Mouse (Mus musculus) brain, embryonic 14.5 days (tissue): ENCODE data around the gene Hpcal4. TPM values are rescaled to one million over a fixed set of nuclear protein-coding genes. Genes with fewer than 3 reads are reported as not detected.
"Not testable (repeated sequence)": the region's sequence is repeated elsewhere in the genome, so short reads cannot be mapped to it uniquely, and the experiment has no call there.

Experiments used
- DNase-seq: peaks from one replicate; pipeline ENCODE4 v3.0.0-alpha.2; 2011; ENCODE audit warnings: low read depth
- CTCF ChIP-seq: fragments of 200-500 bp; IDR thresholded peaks from 2 replicates; pipeline ENCODE4 v1.5.1; 2012; ENCODE audit warnings: inconsistent platforms, mild to moderate bottlenecking, moderate library complexity, borderline replicate concordance; ENCODE audit not compliant: insufficient read depth, insufficient read length; ENCODE audit errors: extremely low read depth
- POLR2A ChIP-seq: fragments of 200-500 bp; IDR thresholded peaks from 2 replicates; pipeline ENCODE4 v1.6.1; 2012; ENCODE audit warnings: mild to moderate bottlenecking, inconsistent platforms, borderline replicate concordance; ENCODE audit not compliant: poor library complexity, insufficient read depth, insufficient read length, severe bottlenecking; ENCODE audit errors: extremely low read depth
- polyA plus RNA-seq: library from polyadenylated mRNA; depleted of rRNA; stranded (reverse); fragments of >200 nt; gene quantifications from 2 replicates; pipeline ENCODE4 v1.2.3, GENCODE M21; 2012; rRNA removed

Gene Hpcal4
- 12.2 and 16.5 TPM in 2 replicates for polyA plus RNA-seq

DNA sequence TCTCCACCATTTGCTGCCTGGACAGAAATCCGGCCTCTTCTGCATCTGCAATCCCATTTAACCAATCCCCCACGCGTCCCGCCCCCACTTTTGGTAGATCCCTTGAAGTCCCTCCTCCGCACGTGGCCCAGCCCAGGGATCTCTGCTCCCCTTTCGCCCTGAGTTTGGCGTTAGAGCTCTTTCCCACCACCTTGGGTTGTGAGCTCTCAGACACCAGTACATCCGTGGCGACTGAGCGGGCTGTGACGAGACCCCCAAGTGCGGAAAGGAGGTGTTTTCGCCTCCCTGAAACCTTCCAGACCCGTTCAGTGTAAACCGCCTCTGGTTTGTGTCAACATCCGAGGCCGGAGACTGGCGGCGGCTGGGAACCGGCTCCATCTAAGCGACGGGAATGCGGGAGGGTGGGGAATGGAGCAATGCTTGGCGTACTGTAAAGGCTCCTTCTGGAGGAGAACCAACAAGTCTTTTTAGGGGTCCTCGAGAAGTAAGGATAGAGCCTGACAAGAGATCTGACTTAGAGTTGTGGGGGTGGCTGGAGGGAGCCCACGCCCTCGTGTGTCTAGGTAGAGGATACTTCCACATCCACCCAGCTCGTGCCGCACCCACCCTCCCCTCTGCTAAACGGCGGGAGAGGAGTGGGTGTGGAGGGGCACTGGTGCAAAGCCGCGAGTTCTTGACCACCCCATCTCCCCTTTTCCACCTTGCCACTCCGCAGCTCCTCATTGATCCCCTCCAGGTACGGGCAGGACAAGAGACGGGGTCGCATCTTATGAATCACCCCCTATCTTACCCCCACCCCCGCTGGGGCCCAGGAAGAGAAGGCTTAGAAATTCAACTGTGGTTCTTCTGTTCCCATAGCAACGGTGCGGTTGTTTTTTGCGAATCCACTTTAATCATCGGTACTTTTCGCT is at the start of gene Hpcal4:
Gene Hpcal4 (plus strand): TSS at position 900 of the 911 bp plus-strand sequence.
- TF ChIP-seq CTCF (no peak), POLR2A (no peak)
- peak; percentile 54 for DNase-seq

DNA sequence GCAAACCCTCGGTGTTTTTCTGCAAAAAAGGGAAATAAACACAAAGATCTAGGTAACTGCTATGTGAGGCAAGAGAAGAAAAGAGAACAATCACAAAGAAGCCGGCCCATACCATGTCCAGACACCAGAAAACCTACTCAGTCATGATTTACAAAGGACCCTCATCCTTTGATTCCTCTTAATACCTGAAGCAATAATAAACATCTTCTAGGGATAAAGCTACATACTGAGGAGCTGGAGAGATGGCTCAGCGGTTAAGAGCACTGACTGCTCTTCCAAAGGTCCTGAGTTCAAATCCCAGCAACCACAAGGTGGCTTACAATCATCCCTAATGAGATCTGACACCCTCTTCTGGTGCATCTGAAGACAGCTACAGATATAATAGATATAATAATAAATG is 45.5 kb upstream of the Hpcal4 start:
- TF ChIP-seq CTCF (no peak), POLR2A (no peak)
- no peak for DNase-seq

DNA sequence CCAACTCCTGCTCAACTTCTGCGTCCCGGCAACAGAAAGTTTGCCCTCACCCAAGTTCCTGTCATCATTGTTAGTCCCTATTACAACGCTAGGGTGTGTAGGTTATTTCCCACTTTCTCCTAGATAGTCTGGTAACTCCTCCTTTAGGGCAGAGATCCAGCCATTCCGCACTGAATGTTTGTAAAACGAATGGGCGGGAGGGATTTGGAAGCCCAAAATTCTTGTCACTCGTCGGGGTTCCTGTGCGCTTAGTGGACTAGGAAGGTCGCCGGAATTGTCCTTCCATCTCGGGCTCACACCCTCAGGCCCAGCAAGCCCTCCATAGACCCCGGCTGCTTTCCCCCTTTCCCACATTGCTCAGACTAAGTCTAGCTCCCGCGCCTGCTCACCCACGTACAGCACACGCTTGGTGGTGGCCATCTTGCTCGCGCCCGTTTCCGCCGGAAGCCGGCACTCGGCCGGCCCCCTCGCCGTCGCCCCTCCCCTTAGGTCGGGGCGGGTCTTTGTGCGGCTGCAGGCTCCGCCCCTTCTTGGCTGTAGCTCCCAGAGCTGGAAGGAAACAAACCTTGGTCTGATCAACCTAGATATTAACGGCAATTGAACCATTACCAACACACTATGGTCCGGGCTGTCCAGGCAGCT is 43.4 kb upstream of the Hpcal4 start, which contains the start of gene Ppie:
Gene Ppie (minus strand): TSS at position 439 of the 642 bp plus-strand sequence.
- TF ChIP-seq POLR2A (peak; percentile 75; the same call in 1 of the 2 replicates), CTCF (no peak)
- DNase-seq = peak; percentile 96

DNA sequence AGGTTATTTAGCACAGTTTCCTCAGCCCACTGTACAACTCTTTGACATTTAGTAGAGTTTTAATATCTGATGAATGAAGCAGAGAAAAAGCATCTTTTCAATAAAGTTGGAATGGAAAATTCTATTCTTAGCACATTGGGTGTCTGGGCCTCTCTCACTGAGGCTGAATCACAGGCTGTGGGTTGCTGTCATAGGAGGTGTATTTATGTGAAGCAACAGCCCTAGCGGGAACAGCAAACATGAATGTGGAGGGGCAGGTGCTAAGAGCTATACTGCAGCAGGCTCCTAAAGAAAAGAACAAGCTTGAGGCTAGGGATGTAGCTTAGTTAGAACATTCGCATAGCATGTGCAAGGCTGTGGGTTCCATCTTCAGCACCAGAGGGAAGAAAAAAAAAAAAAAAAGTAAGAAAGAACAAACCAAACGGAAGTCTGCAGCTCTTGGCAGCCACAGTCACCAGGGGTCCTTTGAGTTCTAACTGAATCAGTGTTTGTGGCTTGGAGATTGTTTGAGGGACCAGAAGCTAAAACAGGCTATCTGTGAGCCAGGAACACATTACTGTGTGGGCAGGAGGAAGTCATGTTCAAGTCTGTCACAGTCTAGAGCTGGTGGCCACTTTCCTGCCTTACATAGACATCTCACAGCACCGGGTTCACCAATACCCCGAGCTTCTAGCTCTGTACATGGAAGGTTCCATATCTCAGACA is 35.4 kb upstream of the Hpcal4 start:
- DNase-seq = no peak
- no peak for TF ChIP-seq CTCF
- no peak for TF ChIP-seq POLR2A

DNA sequence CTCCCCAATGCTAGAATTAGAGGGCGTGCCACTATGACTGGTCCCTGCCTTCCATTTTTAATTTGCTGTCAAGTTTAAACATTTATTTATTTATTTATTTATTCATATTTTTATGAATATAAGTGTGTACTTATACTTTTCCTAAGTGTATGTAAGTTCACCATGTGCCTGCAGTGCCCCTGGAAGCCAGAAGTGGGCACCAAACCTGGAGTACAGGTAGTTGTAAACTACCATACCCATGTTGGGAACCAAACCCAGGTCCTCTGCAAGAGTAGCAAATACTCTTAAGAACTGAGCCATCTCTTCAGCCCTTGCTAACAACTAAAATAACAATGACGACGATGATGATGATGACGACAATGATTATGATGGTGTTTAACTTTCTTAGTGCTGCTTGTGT is 31.0 kb upstream of the Hpcal4 start:
- TF ChIP-seq CTCF (no peak; the same call in 1 of the 2 replicates), POLR2A (no peak)
- DNase-seq = no peak

DNA sequence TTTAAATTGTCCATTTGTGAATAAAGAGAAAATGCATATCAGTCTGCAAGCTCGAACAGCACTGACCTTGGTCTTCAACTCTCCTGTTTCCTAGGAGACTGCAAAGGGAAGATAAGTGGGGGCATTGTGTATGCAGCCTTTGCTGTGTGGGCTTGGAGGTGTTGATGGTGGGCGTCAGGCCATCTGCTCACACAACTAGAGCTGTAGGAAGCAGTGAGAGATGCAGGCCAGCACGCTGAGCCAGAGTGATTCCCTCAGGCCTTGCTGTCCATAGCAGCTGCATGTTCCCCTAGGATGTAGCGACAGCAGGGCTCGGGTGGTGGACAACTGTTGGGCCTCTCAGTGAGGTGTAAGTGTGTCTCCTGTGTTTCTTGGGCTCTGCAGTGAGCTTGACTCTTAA is 30.1 kb upstream of the Hpcal4 start:
- peak; percentile 49 for DNase-seq
- no peak for TF ChIP-seq POLR2A
- TF ChIP-seq CTCF = no peak

DNA sequence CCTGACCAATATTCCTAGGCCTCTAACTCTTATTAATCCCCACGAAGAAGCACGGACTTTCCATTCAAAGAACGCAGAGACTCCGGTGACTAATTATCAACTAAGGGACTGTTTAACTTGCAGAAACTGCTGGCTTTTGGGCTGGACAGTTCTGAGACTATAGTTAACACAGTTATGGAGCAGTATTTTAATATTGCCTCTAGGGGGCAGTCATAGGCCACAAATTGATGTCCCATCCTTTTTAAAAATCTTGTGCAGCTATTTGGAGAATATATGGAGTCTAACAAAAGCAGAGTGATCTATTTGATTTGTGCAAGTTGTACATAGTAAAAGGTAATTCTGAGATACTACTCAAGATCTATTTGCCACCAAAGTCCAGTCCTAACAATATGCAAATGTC is 28.0 kb upstream of the Hpcal4 start:
- DNase-seq = peak; percentile 80
- TF ChIP-seq POLR2A = no peak
- peak; percentile 34; the same call in 1 of the 2 replicates for TF ChIP-seq CTCF

DNA sequence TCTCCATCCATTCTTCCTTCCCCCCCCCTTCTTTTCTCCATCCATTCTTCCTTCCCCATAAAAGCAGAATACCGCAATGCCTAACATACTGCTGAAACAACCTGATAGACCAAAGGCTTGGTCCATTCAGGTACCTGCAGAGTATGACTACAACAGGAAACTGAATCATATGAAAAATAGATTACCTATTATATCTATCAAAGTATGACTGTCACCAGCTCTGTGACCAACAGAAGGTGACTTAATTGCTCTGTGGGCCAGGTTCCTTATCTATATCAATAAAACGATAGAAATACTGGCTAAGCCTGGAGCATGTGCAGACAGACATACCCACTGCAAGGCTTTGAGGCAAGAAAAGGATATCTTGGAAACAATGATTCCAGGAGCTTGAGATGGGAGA is 27.6 kb upstream of the Hpcal4 start:
- TF ChIP-seq POLR2A (no peak), CTCF (no peak)
- DNase-seq = no peak

DNA sequence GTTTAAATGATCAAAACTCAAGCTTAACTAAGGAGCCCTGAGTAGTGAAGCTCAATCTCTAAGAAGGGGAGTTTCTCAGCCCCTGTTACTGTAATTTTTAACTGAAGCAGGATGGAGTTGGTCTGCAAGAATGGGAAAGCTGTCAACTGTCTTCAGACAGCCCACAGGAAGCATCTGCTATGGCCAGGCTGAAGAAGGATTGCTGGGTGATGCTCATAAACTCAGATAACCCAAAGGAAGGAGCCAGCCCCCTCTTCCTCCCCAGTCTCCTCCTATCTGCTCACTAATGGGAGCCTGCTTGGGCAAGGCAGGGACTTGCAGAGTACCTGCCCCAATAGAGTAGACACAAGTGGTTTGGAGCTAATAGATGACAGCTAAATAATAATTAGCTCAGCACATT is 27.2 kb upstream of the Hpcal4 start:
- DNase-seq = no peak
- TF ChIP-seq POLR2A (no peak), CTCF (no peak)

DNA sequence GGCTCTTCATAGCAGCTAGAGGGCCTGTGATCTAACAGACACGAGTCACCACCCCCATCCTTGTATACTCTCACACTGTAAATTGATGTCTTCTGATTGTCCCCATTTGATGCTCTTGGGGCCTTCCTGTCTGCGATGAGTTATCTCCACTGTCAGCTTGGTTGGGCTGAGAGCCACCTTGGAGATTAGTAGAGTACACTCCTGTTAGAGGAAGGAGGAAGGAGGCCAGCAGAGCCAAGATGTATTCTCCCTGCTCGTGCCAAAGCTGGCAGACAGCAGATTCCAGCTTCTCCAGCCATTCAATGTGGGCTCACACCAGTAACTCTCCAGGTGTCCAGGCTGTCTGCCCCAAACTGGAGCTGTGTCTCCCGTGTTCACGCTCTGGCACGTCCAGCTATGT is 22.5 kb upstream of the Hpcal4 start:
- TF ChIP-seq POLR2A (no peak), CTCF (no peak)
- DNase-seq = no peak

DNA sequence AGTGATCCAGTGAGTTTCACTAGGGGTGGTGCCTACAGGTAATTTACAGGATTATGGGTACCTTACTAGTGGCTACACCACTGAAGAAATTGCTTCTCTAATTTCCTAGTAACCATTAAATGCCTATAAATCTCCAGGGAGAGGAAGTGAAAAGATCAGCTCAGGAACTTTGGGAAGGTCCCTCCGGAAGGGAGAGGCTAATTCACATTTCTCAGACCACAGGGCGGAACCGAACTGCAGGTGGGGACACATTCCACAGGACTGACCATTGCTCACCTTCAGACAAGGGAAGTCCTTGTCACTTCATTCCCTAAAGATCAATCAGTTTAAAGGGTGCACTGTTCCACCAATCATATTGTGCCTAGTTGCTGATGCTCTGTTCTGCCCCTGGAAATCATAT is 21.8 kb upstream of the Hpcal4 start:
- not testable (repeated sequence) for DNase-seq
